Mouse (Mus musculus) liver, embryonic 11.5 days (tissue): ENCODE data around the gene Snd1. TPM values are rescaled to one million over a fixed set of nuclear protein-coding genes. Genes with fewer than 3 reads are reported as not detected.

Experiments used
- ATAC-seq: fragments of 200-750 bp; cut with Nextera tagmentation; replicated peaks from 2 replicates; pipeline ENCODE4 v1.8.0; 2017; ENCODE audit warnings: moderate number of reproducible peaks, mild to moderate bottlenecking, moderate TSS enrichment, moderate library complexity; ENCODE audit not compliant: low FRiP score
- DNase-seq: peaks from one replicate; pipeline ENCODE4 v3.0.0-alpha.2; 2017; ENCODE audit warnings: low spot score
- H3K27ac ChIP-seq: fragments of 300-500 bp; sonication (generic); 2 replicates; pipeline ENCODE4 v1.5.1; 2014; ENCODE audit warnings: mild to moderate bottlenecking, low read depth, low read length, control low read depth
- H3K27me3 ChIP-seq: fragments of 300-500 bp; sonication (generic); replicated peaks from 2 replicates; pipeline ENCODE4 v1.6.1; 2014; ENCODE audit warnings: low read length, mixed read lengths; ENCODE audit not compliant: control insufficient read depth, insufficient read depth
- H3K36me3 ChIP-seq: fragments of 300-500 bp; sonication (generic); 2 replicates; pipeline ENCODE4 v1.6.1; 2014; ENCODE audit warnings: mild to moderate bottlenecking, low read length, moderate library complexity, mixed read lengths; ENCODE audit not compliant: control insufficient read depth, insufficient read depth
- H3K4me1 ChIP-seq: fragments of 300-500 bp; sonication (generic); replicated peaks from 2 replicates; pipeline ENCODE4 v1.6.1; 2014; ENCODE audit warnings: low read length, mixed read lengths; ENCODE audit not compliant: control insufficient read depth, insufficient read depth
- H3K4me2 ChIP-seq: fragments of 300-500 bp; sonication (generic); 2 replicates; pipeline ENCODE4 v1.6.1; 2014; ENCODE audit warnings: mild to moderate bottlenecking, control low read depth, moderate library complexity
- H3K4me3 ChIP-seq: fragments of 300-500 bp; sonication (generic); 2 replicates; pipeline ENCODE4 v1.5.1; 2014; ENCODE audit warnings: low read depth, low read length, control low read depth
- H3K9ac ChIP-seq: fragments of 300-500 bp; sonication (generic); 2 replicates; pipeline ENCODE4 v1.6.1; 2014; ENCODE audit warnings: low read depth, low read length, control low read depth
- H3K9me3 ChIP-seq: fragments of 300-500 bp; sonication (generic); 2 replicates; pipeline ENCODE4 v1.6.1; 2016; ENCODE audit warnings: low read length, inconsistent platforms, mixed read lengths; ENCODE audit not compliant: control insufficient read depth
- WGBS: fragments of 180-500 bp; shearing (Covaris S2); extraction: QIAGEN DNeasy Blood & Tissue Kit; methylation state at CpG from one replicate; pipeline ENCODE4 v1.1.7; 2014; 5-methylcytosine and 5-hydroxymethylcytosine counted together
- polyA plus RNA-seq: library from polyadenylated mRNA; unstranded; fragments of >200 nt; fragmentation: Nextera tagmentation; extraction: Ambion mirVana; gene quantifications from 2 replicates; pipeline ENCODE4 v1.2.1, GENCODE M21; 2014

Snd1 gene
- polyA plus RNA-seq, 1 experiment from 2014 or later: 107 TPM

DNA sequence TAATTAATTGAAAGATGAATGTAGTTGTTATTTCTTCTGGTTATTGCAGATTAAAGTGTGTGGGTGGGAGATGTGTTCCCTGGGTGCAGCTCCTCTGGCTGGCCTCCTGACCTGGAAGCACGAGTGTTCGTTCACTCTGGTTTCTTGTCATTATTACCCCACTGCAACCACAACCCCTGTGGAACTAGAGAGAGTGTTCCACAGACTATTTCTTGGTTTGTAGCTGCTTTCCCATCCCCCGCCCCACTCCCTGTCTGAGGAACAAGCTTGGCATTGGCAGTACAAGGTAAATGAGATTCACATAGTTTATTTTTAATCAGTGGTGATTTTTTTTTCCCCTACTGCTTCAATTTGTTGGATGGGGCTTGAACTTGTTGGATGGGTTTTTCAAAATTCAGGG is 189.8 kb downstream of the Snd1 start:
- Histone ChIP-seq H3K4me2 (no peak overlapping the region), H3K9me3 (no peaks in the 10 kb centered on the region), H3K36me3 (no peaks in the 10 kb centered on the region; the same call in 1 of the 2 replicates), H3K27me3 (no peaks in the 10 kb centered on the region), H3K9ac (no peak overlapping the region), H3K4me1 (no peaks in the 10 kb centered on the region), H3K4me3 (no peak overlapping the region), H3K27ac (no peak overlapping the region)
- WGBS: 85% methylated on average over 3 of the region's 3 CpGs
- ATAC-seq (no peak), DNase-seq (no peak)

DNA sequence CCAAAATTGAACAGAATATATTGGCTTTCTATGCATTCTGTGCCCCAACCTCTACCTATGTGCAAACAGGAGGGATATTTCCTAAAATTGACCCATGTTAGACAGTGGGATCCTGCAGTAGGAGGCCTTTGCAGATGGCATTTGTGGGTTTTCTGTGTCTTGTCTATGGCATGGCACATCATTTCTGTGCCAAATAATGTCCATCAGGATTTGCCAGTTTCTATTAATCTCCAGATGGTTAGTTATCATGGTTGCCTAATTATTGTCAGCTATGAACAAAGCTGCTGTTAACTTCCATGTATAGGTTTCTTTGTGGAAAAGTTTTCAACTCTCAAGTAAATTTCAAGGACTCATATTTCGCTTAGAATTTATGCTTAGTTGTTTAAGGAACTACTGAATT is 192.6 kb downstream of the Snd1 start:
- Histone ChIP-seq H3K4me2 (no peak overlapping the region), H3K27ac (no peak overlapping the region), H3K9ac (no peak overlapping the region), H3K36me3 (no peaks in the 10 kb centered on the region), H3K9me3 (no peaks in the 10 kb centered on the region), H3K27me3 (no peaks in the 10 kb centered on the region), H3K4me1 (no peaks in the 10 kb centered on the region), H3K4me3 (no peak overlapping the region)
- ATAC-seq (no peak), DNase-seq (no peak)
- 92% methylated on average over 1 of the region's 1 CpGs for WGBS

DNA sequence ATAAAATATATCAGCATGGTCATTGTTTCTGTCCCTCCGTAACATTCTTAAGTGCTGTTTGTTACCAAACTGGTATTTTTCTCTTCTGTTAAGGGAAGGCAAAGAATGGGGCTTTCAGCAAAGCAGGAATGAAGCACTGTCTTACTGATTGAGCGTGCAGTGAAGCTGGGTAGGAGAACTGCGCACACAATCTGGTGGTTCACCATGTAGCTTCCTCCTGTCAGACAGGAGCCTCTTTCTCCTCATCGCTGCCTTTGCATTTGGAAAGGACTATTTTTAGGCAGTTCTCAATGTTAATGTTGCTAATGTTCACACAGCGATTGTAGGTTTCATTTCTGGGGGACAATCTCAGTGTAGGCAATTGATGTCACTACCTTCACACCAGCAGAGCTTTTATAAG is 194.3 kb downstream of the Snd1 start:
- Histone ChIP-seq H3K9ac (no peak overlapping the region), H3K4me1 (no peaks in the 10 kb centered on the region), H3K4me2 (no peak overlapping the region), H3K27ac (no peak overlapping the region), H3K27me3 (no peaks in the 10 kb centered on the region), H3K4me3 (no peak overlapping the region), H3K36me3 (no peaks in the 10 kb centered on the region), H3K9me3 (no peaks in the 10 kb centered on the region)
- no peak for ATAC-seq
- 93% methylated on average over 5 of the region's 5 CpGs for WGBS
- no peak for DNase-seq

DNA sequence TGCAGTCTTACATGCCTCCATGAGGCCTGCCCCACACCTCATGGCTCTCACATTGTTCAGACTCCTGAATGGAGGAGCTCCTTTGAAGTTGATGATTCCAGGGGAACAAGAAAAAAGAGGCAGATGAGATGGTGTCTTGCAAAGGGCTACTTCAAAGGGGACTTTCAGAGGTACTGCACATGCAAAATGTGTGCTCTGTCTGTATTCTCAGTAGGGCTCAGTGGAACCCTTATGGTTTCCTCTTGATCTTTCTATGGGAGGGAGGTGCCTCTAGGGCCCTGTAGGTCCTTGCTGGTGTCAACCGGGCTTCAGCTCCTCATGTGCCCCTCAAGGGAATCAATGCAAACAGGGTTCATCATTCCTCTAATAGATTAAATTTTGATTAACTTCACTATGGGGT is 197.4 kb downstream of the Snd1 start:
- Histone ChIP-seq H3K4me3 (no peak overlapping the region), H3K4me1 (no peaks in the 10 kb centered on the region), H3K27me3 (no peaks in the 10 kb centered on the region), H3K9ac (no peak overlapping the region), H3K4me2 (no peak overlapping the region), H3K36me3 (no peaks in the 10 kb centered on the region), H3K9me3 (no peaks in the 10 kb centered on the region), H3K27ac (no peak overlapping the region)
- ATAC-seq (no peak), DNase-seq (no peak)
- WGBS: 95% methylated on average over 1 of the region's 1 CpGs

DNA sequence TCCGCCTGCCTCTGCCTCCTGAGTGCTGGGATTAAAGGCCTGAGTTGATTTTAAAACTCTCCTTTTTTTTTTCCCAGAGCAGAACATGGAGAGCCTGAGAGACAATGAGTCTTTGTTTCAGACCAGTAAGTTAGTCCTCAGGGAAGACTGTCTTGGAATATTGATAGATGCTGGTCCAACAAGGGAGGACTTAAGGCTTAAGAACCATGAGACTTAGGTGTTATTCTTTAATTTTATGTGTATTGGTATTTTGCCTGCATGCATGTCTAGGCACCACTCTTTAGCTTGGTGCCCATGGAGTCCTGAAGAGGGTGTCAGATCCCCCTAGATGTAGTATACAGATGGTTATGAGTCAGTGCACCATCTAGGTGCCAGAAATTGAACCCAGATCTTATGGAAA is 199.7 kb downstream of the Snd1 start:
- Histone ChIP-seq H3K9me3 (no peaks in the 10 kb centered on the region), H3K27me3 (no peaks in the 10 kb centered on the region), H3K4me2 (no peak overlapping the region), H3K27ac (no peak overlapping the region), H3K36me3 (no peaks in the 10 kb centered on the region), H3K4me1 (no peaks in the 10 kb centered on the region), H3K4me3 (no peak overlapping the region), H3K9ac (no peak overlapping the region)
- 93% methylated on average over 1 of the region's 1 CpGs for WGBS
- DNase-seq: no peak
- no peak for ATAC-seq

DNA sequence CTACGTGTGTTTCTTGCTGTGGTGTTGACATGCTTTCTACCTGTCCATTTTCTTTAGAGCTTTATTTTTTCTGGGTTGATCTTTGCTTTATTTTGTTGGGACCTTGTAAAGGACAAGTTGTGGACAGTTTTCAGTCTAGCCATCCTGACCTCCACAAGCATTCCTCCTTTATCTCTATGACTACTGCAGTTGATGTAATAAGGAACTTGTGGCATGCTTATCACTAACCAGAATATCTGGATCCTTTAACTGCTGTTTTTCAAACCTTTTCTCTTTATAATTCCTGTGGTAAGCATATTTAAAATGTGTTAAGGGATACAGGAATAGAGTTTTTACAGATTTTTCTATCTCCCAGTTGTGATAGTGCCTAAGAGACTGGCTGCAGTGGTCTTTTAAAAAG is 204.0 kb downstream of the Snd1 start:
- no peak overlapping the region for H3K27ac ChIP-seq
- ATAC-seq (no peak), DNase-seq (no peak)
- H3K4me2 ChIP-seq: no peak overlapping the region
- H3K4me3 ChIP-seq: no peak overlapping the region
- no peaks in the 10 kb centered on the region for H3K9me3 ChIP-seq
- no peaks in the 10 kb centered on the region for H3K36me3 ChIP-seq
- WGBS: 69% methylated on average over 1 of the region's 1 CpGs
- H3K27me3 ChIP-seq: no peaks in the 10 kb centered on the region
- no peaks in the 10 kb centered on the region for H3K4me1 ChIP-seq
- no peak overlapping the region for H3K9ac ChIP-seq

DNA sequence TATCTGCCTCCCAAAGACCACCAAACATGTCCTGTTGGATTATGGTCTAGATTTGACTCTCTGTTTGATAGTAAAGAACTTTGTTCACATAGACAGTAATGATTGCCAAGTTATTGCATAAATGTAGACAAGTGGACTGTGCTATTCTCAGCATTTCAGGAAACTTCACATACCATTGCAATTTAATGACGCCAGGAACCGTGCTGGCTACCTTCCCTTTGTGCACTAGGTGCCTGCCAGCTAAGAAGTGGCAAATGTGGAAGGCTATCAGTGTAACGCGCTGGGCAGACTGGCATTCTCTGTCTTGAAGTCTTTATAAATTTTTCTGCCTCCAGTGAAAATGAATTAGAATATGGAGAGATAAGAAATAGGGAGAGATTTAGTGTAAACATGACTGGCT is 205.6 kb downstream of the Snd1 start:
- DNase-seq (no peak), ATAC-seq (no peak)
- Histone ChIP-seq H3K27me3 (no peaks in the 10 kb centered on the region), H3K9ac (no peak overlapping the region), H3K36me3 (no peaks in the 10 kb centered on the region), H3K4me3 (no peak overlapping the region), H3K9me3 (no peaks in the 10 kb centered on the region), H3K4me2 (no peak overlapping the region), H3K4me1 (no peaks in the 10 kb centered on the region), H3K27ac (no peak overlapping the region)
- 89% methylated on average over 4 of the region's 4 CpGs for WGBS

DNA sequence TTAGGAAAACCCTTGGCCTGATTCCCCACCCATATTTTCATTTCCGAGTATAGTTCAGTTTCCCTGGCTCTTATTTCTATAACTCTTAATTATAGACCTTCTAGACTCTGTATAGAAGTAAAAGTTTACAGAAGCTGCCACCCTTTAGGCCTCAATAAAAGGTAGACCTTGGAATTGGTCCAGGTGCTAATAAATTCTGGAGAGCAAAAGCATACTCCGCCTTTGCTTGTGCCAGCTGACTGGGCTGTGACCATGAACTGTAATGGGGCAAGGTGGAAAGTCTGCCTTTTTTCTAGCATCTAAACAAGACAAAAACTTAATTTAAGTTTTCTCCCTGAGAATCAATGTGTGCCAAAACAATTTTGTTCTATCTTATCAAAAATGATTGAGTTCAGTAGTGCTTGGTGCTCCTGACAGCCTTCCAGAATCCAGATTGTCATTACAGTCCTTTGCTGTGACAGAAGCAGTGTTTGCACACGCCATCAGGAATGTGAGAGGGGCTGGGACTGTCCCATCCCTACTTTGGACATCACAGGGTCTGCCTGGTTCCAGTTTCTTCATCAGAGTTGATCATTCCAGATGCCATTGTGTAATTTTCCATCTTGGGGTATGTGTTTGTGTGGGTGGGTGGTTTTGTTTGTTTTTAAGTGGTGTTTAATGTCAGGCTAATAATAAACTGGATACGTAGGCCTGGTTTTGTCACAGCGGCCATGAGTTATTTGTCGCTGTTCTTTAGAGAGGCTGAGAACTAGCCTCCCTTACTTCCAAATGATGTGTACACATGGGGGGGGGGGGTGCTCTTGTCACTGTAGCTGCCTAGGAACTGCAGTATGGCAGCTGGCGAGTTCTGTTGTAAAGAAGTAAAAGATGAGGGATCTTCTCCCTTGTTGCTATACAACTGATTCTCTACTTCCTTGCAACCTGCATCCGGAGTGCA is 206.8 kb downstream of the Snd1 start:
- WGBS: 89% methylated on average over 8 of the region's 8 CpGs
- no peaks in the 10 kb centered on the region for H3K4me1 ChIP-seq
- no peaks in the 10 kb centered on the region for H3K36me3 ChIP-seq
- H3K4me2 ChIP-seq: no peak overlapping the region
- H3K9ac ChIP-seq: no peak overlapping the region
- no peak overlapping the region for H3K4me3 ChIP-seq
- no peaks in the 10 kb centered on the region for H3K9me3 ChIP-seq
- no peak overlapping the region for H3K27ac ChIP-seq
- H3K27me3 ChIP-seq: no peaks in the 10 kb centered on the region
- DNase-seq: no peak
- ATAC-seq: no peak

DNA sequence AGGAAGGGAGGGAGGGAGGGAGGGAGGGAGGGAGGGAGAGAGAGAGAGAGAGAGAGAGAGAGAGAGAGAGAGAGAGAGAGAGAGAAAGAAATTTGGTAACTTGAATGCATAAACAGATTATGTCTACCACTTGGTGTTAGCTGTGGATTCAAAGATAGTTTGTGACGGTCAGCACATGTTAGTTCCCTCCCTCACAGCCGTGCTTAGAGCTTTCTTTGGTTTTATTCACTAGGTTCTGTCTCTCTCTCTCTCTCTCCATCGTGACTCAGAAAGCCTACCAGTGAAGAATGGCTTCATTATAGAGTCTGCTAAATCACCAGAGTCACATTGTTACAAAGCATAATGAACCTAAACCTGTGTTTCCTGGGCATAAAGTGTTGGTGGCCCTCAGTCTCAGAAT is 210.1 kb downstream of the Snd1 start:
- WGBS: 82% methylated on average over 3 of the region's 3 CpGs
- no peak for DNase-seq
- Histone ChIP-seq H3K36me3 (no peaks in the 10 kb centered on the region), H3K9ac (no peak overlapping the region), H3K4me3 (no peak overlapping the region), H3K9me3 (no peaks in the 10 kb centered on the region), H3K4me2 (no peak overlapping the region), H3K4me1 (no peaks in the 10 kb centered on the region), H3K27ac (no peak overlapping the region), H3K27me3 (no peaks in the 10 kb centered on the region)
- ATAC-seq: no peak
